Mouse (Mus musculus) thymus, postnatal 25 days (tissue): ENCODE results near the gene Sftpa1.

Source experiments
- DNase-seq: peaks from one replicate; pipeline ENCODE4 v3.0.0; 2022

The Sftpa1 gene

GRCm38 (mm10) chr14:41131540-41131939 is at the start of gene Sftpa1:
Gene Sftpa1 (plus strand): TSS chr14:41131782.
- no peak for DNase-seq

- DNase-seq, result no peak
These were observed 49.2 kb upstream of the Sftpa1 start for GRCm38 (mm10) chr14:41082408-41082807.

GRCm38 (mm10) chr14:41087509-41087908 is 44.1 kb upstream of the Sftpa1 start:
- peak; percentile 23 for DNase-seq

- peak; percentile 18 for DNase-seq
These were observed 40.8 kb upstream of the Sftpa1 start for GRCm38 (mm10) chr14:41090777-41091176.

GRCm38 (mm10) chr14:41094114-41094513 is 37.5 kb upstream of the Sftpa1 start:
- no peak for DNase-seq

- DNase-seq, result no peak
These were observed 35.2 kb upstream of the Sftpa1 start for GRCm38 (mm10) chr14:41096296-41096860.

GRCm38 (mm10) chr14:41098726-41099125 is 32.9 kb upstream of the Sftpa1 start:
- no peak for DNase-seq

- DNase-seq, result no peak
These were observed 30.9 kb upstream of the Sftpa1 start for GRCm38 (mm10) chr14:41100712-41101111.

GRCm38 (mm10) chr14:41101242-41101641 is 30.3 kb upstream of the Sftpa1 start:
- DNase-seq, result no peak

- DNase-seq, result no peak
These were observed 29.3 kb upstream of the Sftpa1 start for GRCm38 (mm10) chr14:41102269-41102668.

GRCm38 (mm10) chr14:41104853-41105444 is 26.6 kb upstream of the Sftpa1 start, which contains the start of gene Mat1a:
Gene Mat1a (plus strand): TSS chr14:41105035.
- no peak for DNase-seq

- no peak for DNase-seq
These were observed 20.4 kb upstream of the Sftpa1 start for GRCm38 (mm10) chr14:41111031-41111668.

- DNase-seq, result no peak
These were observed 18.6 kb upstream of the Sftpa1 start for GRCm38 (mm10) chr14:41112944-41113343.

- DNase-seq, result no peak
These were observed 15.3 kb upstream of the Sftpa1 start for GRCm38 (mm10) chr14:41116271-41116670.

- no peak for DNase-seq
These were observed 6.9 kb upstream of the Sftpa1 start for GRCm38 (mm10) chr14:41124683-41125082.

- no peak for DNase-seq
These were observed 3.6 kb upstream of the Sftpa1 start for GRCm38 (mm10) chr14:41127997-41128396.

GRCm38 (mm10) chr14:41137006-41137405 is 5.4 kb downstream of the Sftpa1 start:
- no peak for DNase-seq

GRCm38 (mm10) chr14:41140686-41141085 is 9.1 kb downstream of the Sftpa1 start:
- DNase-seq, result no peak

- no peak for DNase-seq
These were observed 14.5 kb downstream of the Sftpa1 start for GRCm38 (mm10) chr14:41146035-41146434.

GRCm38 (mm10) chr14:41146922-41147321 is 15.3 kb downstream of the Sftpa1 start:
- no peak for DNase-seq

GRCm38 (mm10) chr14:41147356-41147755 is 15.8 kb downstream of the Sftpa1 start:
- no peak for DNase-seq

GRCm38 (mm10) chr14:41151220-41151898 is 19.8 kb downstream of the Sftpa1 start, which contains the start of gene Mbl1:
Gene Mbl1 (plus strand): TSS chr14:41151458.
- DNase-seq, result no peak

- DNase-seq, result no peak
These were observed 28.5 kb downstream of the Sftpa1 start for GRCm38 (mm10) chr14:41160076-41160475.

- no peak for DNase-seq
These were observed 29.2 kb downstream of the Sftpa1 start for GRCm38 (mm10) chr14:41160743-41161142.
